Mouse (Mus musculus): Measurements from ENCODE around the gene Ntn4. TPM values are rescaled to one million over a fixed set of nuclear protein-coding genes. Genes with fewer than 3 reads are reported as not detected.
A peak's percentile ranks its signal among the peaks of the same experiment; 100 is the strongest.

Ntn4 gene
- total RNA-seq, 2 experiments from 2014 or later: 6.7 to 14.8 TPM

- intact Hi-C loops (cut with DNase I): no loop called here
- no peak for TF ChIP-seq CTCF (IDR thresholded peaks at IDR 0.05)
- no peak overlapping the region for H3K27ac ChIP-seq
- no peak overlapping the region for H3K4me3 ChIP-seq
- DNase-seq: no peak
Observed at GRCm38 (mm10) chr10:93697866-93698483, 57.5 kb downstream of the Ntn4 start.

- no peak for TF ChIP-seq CTCF (IDR thresholded peaks at IDR 0.05)
- Histone ChIP-seq H3K4me3 (no peak overlapping the region), H3K27ac (no peak overlapping the region)
- intact Hi-C loops (cut with DNase I): no loop called here
- no peak for DNase-seq
Observed at GRCm38 (mm10) chr10:93699689-93700478, 59.4 kb downstream of the Ntn4 start.

- H3K27ac ChIP-seq: no peak overlapping the region; the same call in 1 of the 2 replicates
- no peak for DNase-seq
- no peak for TF ChIP-seq CTCF (IDR thresholded peaks at IDR 0.05)
- no peak overlapping the region for H3K4me3 ChIP-seq
- intact Hi-C loops (cut with DNase I): no loop called here
Observed at GRCm38 (mm10) chr10:93700589-93701363, 60.3 kb downstream of the Ntn4 start.

- no peak for DNase-seq
- H3K27ac ChIP-seq: no peak overlapping the region
- no peak overlapping the region for H3K4me3 ChIP-seq
- intact Hi-C loops (cut with DNase I): no loop called here
- TF ChIP-seq CTCF (IDR thresholded peaks at IDR 0.05): no peak
Observed at GRCm38 (mm10) chr10:93703946-93704345, 63.5 kb downstream of the Ntn4 start.

GRCm38 (mm10) chr10:93707149-93708075, 66.9 kb downstream of the Ntn4 start:
- TF ChIP-seq CTCF (IDR thresholded peaks at IDR 0.05): no peak
- peak overlapping the region; percentile 58 for H3K4me3 ChIP-seq
- DNase-seq: peak; percentile 50
- peak overlapping the region; percentile 41 for H3K27ac ChIP-seq
- intact Hi-C loops (cut with DNase I): no loop called here

- TF ChIP-seq CTCF (IDR thresholded peaks at IDR 0.05): no peak
- Histone ChIP-seq H3K27ac (peak overlapping the region; percentile 41; the same call in 1 of the 2 replicates), H3K4me3 (no peak overlapping the region)
- DNase-seq: no peak
- intact Hi-C loops (cut with DNase I): no loop called here
Observed at GRCm38 (mm10) chr10:93708076-93708473, 67.6 kb downstream of the Ntn4 start.

GRCm38 (mm10) chr10:93708515-93708914, 68.0 kb downstream of the Ntn4 start:
- no peak for TF ChIP-seq CTCF (IDR thresholded peaks at IDR 0.05)
- no peak for DNase-seq
- intact Hi-C loops (cut with DNase I): no loop called here
- Histone ChIP-seq H3K27ac (no peak overlapping the region), H3K4me3 (no peak overlapping the region)

GRCm38 (mm10) chr10:93709536-93709935, 69.1 kb downstream of the Ntn4 start:
- H3K4me3 ChIP-seq: no peak overlapping the region
- TF ChIP-seq CTCF (IDR thresholded peaks at IDR 0.05): no peak
- intact Hi-C loops (cut with DNase I): no loop called here
- H3K27ac ChIP-seq: no peak overlapping the region
- DNase-seq: no peak

- intact Hi-C loops (cut with DNase I): no loop called here
- Histone ChIP-seq H3K27ac (no peak overlapping the region; the same call in 1 of the 2 replicates), H3K4me3 (no peak overlapping the region)
- no peak for TF ChIP-seq CTCF (IDR thresholded peaks at IDR 0.05)
- no peak for DNase-seq
Observed at GRCm38 (mm10) chr10:93721625-93722337, 81.3 kb downstream of the Ntn4 start.

GRCm38 (mm10) chr10:93723942-93724542, 83.6 kb downstream of the Ntn4 start:
- no peak for TF ChIP-seq CTCF (IDR thresholded peaks at IDR 0.05)
- peak overlapping the region; percentile 75 for H3K27ac ChIP-seq
- intact Hi-C loops (cut with DNase I): no loop called here
- peak; percentile 69 for DNase-seq
- H3K4me3 ChIP-seq: peak overlapping the region; percentile 43

GRCm38 (mm10) chr10:93728131-93728530, 87.7 kb downstream of the Ntn4 start:
- DNase-seq: no peak
- intact Hi-C loops (cut with DNase I): no loop called here
- Histone ChIP-seq H3K27ac (no peak overlapping the region; the same call in 1 of the 2 replicates), H3K4me3 (no peak overlapping the region)
- TF ChIP-seq CTCF (IDR thresholded peaks at IDR 0.05): no peak

Data from gastrocnemius, adult 2 months (tissue).